Mouse (Mus musculus) frontal cortex, postnatal 36 days (tissue): ENCODE data around the gene Rreb1.

Experiments used
- DNase-seq, 2 experiments: peaks; one replicate each; pipeline ENCODE4 v3.0.0; 2022; ENCODE audit warnings: low spot score in 2 of 2

The Rreb1 gene

DNA sequence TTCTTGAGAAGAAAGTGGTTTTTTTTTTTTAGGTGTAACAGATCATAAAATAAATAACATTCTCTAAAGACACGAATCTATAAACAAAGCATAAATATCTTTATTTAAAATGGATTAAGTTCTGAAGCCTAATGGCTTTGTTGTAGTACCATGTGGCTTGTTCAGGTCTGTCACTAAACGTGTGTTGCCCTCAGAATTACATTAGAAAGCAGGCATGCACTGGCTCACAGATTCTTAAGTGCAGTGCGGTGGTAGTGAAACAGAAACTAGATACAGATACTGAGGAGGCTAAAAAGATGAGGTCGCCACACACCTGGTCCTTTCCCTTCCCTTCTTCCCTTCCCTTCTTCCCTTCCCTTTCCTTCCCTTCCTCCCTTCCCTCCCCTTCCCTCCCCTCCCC, 75.2 kb downstream of the Rreb1 start:
- no peak for DNase-seq

DNA sequence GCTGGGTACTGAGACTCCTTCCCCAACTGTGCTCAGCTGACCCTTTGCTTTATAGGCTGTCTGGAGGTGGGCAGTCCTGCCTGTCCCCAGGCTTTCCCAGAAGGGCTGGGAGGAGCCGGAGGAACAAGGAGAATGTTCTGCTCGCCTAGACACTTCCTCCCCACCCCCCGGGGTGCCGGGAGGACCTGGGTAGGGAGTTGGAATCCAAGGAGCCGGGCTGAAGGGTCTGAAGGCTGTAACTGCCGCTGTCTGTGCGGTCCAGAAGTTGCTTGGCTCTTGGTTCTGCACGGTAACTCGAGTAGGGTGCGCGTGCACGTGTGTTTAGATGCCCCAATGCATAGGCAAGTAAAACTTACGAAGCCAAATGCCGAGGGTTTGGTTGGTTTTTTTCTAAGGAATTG, 75.8 kb downstream of the Rreb1 start:
- peak in 1 of 2 experiments; percentile 11 for DNase-seq

DNA sequence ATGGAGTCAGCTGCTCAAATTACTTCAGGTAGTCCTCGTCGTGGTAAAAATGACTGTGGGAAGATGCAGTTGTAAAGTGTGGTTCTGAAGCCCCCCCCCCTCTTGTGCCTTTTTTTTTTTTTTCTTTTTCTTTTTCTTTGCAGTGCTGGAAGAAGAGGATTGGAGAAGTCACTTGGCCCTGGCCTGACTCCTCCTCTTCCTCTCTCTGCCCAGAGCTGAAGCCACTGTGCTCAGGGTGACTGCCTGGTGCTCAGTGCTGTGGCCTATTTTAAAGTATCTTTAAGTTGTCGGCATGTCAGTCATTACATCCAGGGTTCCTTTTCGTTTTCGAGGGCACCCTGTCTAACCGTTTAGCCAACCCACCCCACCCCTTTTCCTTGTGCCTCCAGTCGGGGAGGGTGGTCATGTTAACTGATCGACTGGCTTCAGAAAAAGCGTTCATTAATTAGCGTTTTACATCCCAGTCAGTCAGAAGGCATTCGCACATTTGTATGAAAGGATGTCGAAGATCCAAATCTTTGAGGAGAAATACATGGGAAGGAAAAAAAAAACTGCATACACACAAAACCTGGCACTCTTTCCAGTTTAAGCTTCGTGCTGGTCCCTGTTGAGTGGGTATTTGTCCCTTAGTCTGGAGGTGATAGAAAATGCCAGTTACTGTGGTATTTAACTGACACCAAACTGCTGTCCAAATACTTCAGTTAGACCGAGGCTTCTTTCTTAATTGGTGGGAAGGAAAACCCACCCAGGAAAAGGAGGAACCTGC, 76.4 kb downstream of the Rreb1 start:
- no peak for DNase-seq

DNA sequence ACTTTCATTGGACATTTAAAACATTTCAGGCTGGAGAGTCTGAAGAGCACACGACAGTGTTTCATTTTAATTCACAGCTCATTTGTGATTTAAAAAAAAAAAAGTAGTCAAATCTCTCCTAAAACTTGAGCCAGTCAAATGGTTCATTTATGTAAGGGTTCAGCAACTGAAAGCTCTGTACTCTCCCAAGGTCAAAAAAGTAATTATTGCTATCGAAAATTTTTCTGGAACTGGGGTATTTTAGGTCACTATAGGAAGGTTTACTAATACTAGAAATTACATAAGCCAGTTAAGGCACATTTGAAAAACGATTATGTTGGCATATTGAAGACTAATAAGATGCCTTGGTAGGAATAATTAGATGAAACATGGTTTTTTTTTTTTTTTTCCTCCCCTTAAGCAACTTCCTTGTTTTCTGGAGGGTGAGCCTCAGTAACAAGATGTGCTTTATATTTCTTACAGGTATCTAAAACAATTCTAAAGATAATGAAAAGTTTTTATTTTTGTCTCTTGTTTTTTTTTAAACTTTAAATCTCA, 77.1 kb downstream of the Rreb1 start:
- no peak for DNase-seq

DNA sequence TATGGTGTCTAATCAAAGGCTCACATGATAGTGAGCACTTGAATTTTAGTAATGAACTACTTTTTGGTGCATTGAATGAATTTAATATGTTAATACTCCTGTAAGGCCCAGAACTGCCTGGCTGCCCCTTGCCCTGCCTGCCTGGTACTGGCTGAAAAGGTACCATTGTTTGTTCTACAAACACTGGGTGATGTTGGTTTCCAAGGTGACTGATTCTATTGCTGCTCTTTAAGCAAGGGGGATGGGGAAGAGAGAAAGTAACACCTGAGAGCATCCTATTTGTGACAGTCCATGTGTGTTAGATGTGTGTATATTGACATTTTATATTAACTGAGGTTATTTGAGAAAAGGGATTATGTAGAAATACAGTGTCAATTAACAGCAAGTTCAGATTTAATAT, 77.6 kb downstream of the Rreb1 start:
- DNase-seq = no peak

DNA sequence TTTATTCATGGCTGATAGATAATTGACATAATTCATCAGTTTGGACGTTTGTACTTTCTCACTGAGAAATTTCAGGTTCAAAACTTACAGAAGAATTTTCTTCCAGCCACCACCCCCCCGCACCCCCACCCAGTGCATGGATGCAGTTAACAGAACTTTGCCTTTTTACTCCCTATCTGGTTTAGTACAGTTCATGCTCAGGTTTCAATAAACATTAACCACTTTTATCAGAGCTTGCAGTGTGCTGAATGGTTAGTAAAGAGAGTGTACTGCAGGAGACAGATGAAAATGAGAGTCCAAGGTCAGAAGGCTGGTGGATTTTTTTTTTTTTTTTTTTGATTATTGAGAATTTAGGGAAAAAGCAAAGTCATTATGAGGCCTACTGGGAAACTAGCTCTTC, 78.3 kb downstream of the Rreb1 start:
- DNase-seq = no peak

DNA sequence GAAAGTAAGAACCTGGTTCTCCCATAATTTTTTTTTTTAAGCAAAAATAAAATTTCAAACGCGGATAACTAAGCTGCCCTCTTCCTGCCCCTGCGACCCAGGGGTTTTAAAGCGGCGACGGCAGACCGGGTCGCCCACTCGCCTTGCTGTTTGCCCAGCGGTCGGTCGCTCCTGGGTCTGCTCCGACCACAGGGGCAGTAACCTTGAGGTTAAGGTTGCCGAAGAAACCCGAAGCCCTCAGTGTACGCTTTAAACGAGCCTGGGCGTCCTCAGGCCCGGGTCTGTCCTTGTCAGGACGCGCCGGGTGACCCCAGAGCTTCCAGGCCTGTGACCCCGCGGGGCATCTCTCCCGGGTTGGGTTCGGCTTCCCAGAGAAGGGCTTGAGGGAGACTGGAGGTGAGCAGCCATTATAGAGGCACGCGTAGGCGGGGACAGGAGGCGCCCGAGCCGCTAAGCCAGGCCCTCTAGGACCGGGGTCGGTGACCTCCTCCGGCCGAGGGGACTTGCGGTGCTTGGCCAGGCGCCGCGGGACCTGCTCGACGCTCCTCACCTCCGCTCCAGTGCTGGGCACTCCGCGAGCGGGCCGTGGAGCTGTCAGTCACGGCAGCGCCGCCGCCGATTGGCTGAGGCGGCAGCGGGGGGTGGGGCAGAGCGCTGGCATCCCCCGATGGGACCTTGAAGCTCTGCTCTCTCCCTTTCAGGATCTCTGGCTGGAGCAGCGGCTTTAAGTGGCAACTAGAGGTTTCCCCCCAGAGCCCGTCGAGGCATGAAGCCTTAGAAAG, 79.3 kb downstream of the Rreb1 start:
- peak; percentile 84 to 86 for DNase-seq

DNA sequence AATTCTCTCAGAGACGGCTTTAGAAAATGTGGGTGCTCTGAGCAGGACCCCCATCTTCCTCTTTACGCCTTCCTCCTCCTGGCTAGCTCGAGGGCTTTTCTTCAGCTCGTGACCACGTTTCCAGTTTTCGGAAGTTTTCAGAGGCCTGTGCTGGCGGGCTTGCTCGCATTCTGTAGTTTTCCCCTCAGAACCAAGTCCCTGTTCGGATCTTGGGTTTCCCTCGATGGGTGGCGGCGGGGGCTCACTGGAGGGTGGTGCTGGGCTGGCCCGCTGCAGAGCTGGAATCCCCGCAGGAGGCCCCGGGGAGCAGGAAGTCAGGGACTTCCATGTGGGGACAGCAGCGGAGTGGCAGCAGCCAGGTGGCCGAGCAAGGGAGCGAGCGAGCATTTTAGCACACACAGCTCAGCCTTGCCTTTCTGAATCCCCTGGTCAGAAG, 79.9 kb downstream of the Rreb1 start:
- DNase-seq = no peak

DNA sequence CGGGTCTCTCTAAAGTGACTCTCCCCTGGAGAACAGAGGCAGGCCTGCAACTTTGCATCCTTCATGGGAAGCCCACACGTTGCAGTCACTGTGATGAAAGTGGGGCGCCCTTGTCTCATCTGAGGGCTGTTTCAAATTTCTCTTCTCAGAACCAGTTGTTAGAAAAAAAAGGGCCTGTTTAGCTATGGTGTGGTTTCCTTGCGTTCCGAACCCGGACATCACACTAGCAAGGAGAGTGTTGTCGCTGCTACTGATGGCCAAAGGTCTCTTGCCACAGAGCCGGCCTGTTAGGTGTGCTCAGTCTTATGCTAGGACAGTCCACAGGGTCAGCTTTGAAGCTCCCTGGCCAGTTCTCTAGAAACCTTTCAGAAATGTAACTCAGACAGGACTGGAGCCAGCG, 80.3 kb downstream of the Rreb1 start:
- no peak for DNase-seq

DNA sequence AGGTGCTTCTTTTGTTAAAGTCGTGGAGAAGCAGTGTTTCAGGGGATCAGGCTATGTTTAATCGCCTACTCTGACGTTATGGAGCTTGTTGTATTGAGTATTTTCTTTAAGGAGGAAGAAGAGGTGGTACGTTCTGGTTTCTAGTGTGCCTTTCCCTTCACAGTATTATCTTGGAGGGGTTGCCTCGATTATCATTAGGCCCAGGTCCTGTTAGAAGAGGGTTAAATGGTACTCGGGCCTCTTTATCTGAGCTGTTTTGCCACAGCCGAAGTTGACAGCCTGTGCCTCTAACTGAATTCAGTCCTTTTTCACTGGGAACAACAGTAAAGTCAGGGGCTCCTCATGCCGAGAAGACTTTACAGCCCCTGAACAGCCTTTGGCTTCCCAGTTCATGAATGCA, 81.6 kb downstream of the Rreb1 start:
- DNase-seq = no peak

DNA sequence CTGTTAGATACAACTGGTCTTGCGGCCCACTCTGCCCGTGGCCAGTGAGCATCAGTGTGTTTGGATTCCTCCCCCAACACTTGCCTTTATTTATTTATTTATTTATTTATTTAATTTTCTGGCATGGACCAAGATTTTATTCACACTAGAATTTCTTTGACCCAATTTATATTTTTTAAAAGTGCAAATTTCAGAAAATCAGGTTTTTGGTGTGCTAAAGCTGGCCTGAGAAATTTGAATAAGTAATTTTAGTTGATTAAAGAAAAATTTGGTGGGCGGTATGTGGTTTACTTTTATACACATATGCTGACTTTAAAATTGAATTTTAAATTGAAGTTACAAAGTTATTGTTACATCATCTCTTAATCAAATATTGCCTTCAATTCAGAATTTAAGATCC, 82.0 kb downstream of the Rreb1 start:
- no peak for DNase-seq

DNA sequence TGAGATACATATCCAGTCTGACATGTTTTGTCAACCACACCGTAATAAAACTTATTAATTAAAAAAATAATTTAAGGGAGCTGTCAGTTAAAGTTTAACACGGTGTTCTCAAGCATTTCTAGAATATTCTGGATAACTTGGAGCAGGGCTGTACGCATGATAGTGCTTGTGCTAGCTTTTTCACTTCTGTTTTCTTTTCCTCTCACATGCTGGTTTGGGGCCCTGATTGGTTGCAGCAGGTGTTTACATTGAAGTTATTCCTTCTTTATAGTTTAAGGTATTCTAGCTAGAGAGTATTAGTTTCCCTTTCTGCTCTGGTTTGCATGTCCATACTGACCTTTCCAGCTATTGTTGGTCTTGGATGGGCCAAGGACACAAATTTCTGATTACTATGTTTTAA, 82.6 kb downstream of the Rreb1 start:
- no peak for DNase-seq

DNA sequence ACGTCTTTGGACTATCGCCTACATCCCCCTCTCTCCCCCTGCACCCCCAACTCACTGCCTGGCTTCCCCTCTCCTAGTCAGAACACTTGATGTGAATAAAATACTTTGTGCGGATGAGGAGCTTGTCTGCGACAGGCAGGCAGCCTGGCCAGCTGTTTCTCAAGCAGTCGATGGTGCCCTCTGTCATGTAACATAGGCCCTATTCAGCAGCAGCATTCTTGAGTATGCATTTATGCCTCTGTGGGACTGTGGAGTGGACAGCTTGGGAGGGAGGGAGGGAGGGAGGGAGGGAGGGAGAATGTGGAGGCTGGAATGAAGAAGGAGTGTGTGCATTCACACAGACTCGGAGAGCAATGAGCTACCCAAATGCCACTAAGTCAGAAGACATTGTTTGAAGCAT, 84.3 kb downstream of the Rreb1 start:
- no peak for DNase-seq

DNA sequence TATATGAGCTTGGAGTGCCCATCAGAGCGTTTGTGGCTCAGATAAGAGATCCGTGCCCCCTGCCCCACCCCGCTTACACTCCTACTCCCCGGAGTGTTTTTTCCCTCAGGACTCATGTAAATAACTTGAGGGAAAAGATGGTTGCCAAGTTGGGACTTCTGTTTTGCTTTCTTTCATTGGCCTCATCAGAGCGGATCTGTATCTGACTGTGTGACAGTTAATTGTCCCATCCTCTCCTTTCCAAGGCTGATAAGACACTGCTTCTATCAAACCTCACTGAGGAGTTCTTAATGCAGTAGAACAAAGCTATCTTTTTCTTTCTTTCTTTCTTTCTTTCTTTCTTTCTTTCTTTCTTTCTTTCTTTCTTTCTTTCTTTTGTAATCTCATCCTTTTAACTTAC, 85.4 kb downstream of the Rreb1 start:
- no peak for DNase-seq

DNA sequence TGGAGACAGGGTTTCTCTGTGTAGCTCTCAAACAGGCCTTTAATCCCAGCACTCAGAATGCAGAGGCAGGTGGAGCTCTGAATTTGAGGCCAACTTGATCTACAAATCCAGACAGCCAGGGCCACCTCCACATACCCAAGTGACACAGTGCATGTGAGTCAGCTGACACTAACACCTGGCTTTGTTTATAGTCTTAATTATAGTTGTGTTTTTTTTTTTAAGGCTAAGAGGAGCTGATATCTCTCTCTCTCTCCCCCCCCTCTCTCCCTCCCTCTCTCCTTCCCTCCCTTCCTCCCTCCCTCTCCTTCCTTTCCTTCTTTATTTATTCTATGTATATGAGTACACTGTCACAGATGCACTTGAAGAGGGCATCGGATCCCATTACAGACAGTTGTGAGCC, 86.5 kb downstream of the Rreb1 start:
- no peak for DNase-seq

DNA sequence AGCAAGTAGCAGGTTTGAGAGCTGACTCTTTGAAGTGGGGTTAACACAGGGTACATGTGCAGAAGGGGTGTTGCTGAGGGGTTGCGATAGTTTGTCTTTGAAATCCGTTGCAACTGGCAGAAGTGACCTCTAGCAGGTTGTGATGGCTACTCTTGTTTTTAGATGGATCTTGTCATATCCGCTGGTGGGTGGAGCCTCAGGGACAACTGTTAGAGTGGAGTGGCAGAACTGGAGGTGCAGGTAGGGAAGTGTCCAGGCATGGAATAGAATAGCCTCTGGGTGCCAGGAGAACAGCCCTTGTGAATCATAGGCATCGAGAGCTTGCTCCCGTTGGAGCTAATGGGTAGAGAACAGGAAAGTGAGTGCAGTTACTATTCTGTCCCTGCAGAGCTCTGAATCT, 88.1 kb downstream of the Rreb1 start:
- DNase-seq = no peak

DNA sequence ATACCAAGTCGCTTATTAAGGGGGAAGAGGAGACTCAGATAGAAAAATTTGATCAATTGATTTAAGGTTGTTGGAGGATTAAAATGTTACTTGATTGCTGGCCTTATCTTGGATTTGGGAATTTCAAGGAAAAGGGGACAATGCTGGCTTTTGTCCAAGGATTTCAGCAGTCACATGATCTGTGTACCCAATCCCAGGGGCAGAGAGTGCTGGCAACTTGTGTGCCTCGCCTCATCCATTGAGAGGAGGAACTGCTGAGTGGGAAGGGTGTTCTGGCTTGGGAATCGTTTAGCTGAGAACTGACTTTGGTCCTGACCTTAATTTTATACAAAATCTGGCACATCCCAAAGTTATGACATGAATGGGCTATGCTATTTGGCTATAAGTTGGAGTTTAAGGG, 88.6 kb downstream of the Rreb1 start:
- DNase-seq = no peak

DNA sequence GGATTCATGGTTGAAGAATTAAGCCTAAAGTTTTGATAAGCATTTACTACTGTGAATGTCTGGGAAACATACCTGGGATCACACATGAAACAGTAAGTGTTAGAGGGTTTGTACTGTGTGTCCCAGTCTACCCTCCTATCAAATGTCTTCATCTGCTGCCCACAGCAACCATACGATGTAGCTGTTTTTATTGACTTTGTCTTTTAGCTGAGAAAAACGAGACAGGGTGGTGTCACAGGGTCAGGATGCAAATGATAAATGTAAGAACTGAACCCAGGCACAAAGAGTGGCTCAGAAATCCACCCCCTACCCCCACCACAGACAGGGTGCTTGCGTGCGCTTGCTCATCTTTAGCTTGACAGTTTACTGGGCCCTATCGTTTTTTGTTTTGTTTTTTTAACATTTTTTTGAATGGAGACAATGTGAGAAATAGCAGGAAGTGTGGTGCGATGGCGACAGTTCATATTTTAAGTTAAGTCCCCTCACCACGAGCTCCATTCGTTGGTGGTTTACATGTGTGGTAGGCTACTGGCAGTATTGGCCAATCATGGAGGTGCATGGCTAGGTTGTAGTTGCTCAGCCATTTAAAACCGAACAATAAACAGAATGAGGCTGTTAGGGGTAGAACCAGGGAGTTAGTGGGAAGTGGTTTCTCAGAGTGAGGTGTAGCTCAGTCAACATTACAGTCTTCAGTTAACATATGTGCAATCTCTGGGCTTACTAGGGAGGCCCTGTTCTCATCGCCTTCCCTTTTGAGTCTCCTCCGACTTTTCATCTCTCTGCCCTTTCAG, 92.1 kb downstream of the Rreb1 start:
- DNase-seq = no peak

DNA sequence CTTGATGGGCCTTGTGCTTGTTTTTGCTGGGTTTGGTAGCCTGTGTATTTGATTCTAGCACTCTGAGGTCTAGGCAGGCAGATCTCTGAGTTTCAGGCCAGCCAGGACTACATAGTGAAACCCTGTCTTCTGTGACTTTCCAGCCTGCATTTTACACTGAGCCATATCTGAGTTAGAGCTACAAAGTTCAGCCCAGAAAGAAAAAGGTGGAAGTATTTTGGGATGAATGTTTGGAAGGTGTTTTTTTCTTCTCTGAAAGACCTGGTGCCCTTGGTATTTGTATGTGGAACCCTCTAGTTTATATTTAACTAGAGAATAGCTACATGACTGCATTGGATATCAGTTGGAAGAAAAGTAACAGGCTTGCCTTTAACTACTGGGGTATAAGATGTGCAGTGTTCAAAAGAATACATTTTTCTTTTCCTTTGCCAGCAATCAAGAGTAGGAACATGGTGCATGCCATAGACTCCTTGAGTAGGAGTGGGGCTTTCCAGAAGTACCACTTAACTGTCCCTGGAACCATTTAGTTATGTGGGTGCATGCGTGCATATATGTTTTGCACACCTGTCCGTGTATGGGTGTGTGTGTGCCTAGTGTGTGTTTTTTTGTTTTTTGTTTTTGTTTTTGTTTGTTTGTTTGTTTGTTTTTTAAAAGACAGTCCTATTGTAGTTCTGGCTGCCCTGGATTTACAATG, 94.1 kb downstream of the Rreb1 start:
- DNase-seq = no peak

DNA sequence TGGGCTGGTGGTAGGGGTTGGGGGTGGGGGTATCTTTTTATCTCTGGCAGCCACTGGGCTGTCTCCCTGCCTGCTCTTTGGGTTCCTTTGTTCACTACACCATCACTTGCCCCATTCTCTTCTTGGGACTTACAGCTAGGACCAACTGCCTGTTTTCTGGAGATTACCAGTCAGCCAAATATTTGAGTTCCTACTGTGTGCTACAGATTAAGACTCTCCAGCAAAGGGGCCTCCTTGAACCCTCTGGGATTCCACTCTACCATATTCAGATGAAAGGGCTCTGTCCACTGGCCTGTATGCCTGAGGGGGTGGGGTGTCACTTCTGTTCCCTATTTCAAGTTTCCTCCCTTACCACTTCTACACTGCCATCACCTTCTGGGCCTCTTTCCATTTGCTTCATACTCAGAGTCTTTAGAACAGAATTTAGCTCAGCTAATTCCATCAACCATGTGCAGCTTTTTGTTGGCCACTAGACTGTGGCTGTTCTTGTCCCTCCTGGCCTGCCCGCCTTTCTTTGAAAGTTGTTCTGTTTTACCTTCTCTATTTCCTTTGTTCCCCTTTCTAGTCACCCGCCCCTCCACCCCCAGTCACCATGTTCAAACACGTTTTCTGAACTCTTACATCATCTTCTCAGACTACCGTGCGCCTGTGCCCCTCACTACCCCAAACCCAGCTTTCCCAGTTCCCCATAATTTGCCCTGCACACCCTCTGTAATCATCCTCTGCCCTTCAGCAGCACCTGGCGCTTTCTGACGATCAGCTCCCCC, 95.1 kb downstream of the Rreb1 start:
- DNase-seq = no peak

DNA sequence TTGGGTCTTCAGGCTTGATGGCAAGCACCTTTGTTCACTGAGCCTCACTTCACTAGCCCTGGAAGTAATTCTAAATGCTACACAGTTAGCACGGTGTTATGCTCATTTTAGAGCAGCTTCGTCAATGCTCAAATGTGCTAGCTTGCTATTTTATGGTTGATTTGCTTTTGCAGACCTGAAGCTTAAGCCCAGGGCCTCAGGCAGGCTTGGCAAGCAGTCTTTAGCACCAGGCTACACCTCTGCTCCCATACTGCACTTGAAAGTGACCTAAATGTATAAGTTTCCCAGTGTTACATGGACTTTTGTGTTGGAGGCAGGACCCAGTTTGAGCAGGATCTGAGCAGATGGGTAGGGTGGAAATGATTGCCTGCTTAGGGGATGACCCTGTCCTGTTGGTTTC, 97.7 kb downstream of the Rreb1 start:
- no peak for DNase-seq
